Mouse (Mus musculus) lung, postnatal 0 days (tissue): ENCODE results near the gene Dusp9.

Source experiments
- CTCF ChIP-seq: IDR thresholded peaks from 2 replicates; pipeline ENCODE4 v1.5.1; 2016; ENCODE audit warnings: antibody characterized with exemption, mild to moderate bottlenecking
- EP300 ChIP-seq: IDR thresholded peaks from 2 replicates; pipeline ENCODE4 v1.6.1; 2016; ENCODE audit warnings: antibody characterized with exemption, mild to moderate bottlenecking, control low read depth

DNA sequence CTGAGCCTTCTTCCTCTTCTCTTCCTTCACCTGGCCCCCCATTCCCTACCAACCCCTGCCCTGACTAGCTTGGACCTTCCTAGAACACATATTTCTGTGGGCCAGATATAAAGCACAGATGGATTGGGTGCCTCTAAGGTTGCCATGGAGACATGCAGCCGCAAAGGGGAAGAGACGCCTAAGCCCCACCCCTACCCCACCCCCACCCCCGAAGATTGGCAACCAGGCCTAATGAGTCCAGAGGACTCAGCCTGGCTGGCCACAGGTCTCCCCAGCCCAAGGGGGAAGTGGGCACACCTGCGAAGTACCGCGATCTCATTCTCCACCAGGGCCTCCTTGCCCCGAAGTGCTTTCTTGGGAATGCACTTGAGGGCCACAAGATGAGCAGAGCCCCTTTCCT is 19.2 kb downstream of the Dusp9 start:
- TF ChIP-seq EP300 (no peak), CTCF (no peak)
